Mouse (Mus musculus) liver, adult 2 months (tissue): Measurements from ENCODE around the gene Sprr2a2.
"Not testable (repeated sequence)": the region's sequence is repeated elsewhere in the genome, so short reads cannot be mapped to it uniquely, and the experiment has no call there.

Source experiments
- CTCF ChIP-seq: fragments of 200-500 bp; IDR thresholded peaks from 2 replicates; pipeline ENCODE4 v1.5.1; 2011; ENCODE audit warnings: low read depth, low read length, control low read depth
- POLR2A ChIP-seq: fragments of 200-500 bp; IDR thresholded peaks from 2 replicates; pipeline ENCODE4 v1.6.1; 2011; ENCODE audit warnings: low read length, control low read depth; ENCODE audit not compliant: insufficient read depth; ENCODE audit errors: extremely low read depth

GRCm38 (mm10) chr3:92213651-92214050 is 2.1 kb upstream of the Sprr2a2 start:
- not testable (repeated sequence) for TF ChIP-seq POLR2A, CTCF
